Mouse (Mus musculus) stomach, embryonic 14.5 days (tissue): ENCODE data around the gene Kcnh2. TPM values are rescaled to one million over a fixed set of nuclear protein-coding genes. Genes with fewer than 3 reads are reported as not detected.

ENCODE experiments used
- ATAC-seq: fragments of 200-750 bp; cut with Nextera tagmentation; 2 replicates; pipeline ENCODE4 v1.8.0; 2017; ENCODE audit warnings: low read depth, moderate TSS enrichment; ENCODE audit not compliant: insufficient number of reproducible peaks, insufficient read depth, low FRiP score
- H3K27ac ChIP-seq: fragments of 300-500 bp; sonication (generic); 2 replicates; pipeline ENCODE4 v1.5.1; 2014; ENCODE audit warnings: mild to moderate bottlenecking, low read length, moderate library complexity, mixed read lengths
- H3K27me3 ChIP-seq: fragments of 300-500 bp; sonication (generic); 2 replicates; pipeline ENCODE4 v1.6.1; 2014; ENCODE audit warnings: low read length, control low read depth, mixed read lengths; ENCODE audit not compliant: control insufficient read depth, insufficient read depth
- H3K36me3 ChIP-seq: fragments of 300-500 bp; sonication (generic); 2 replicates; pipeline ENCODE4 v1.6.1; 2014; ENCODE audit warnings: mild to moderate bottlenecking, control low read depth, low read length, moderate library complexity, mixed read lengths; ENCODE audit not compliant: control insufficient read depth, insufficient read depth
- H3K4me1 ChIP-seq: fragments of 300-500 bp; sonication (generic); 2 replicates; pipeline ENCODE4 v1.6.1; 2014; ENCODE audit warnings: low read length, control low read depth, mixed read lengths; ENCODE audit not compliant: control insufficient read depth, insufficient read depth
- H3K4me2 ChIP-seq: fragments of 300-500 bp; sonication (generic); replicated peaks from 2 replicates; pipeline ENCODE4 v1.6.1; 2014; ENCODE audit warnings: low read depth, low read length, control low read depth
- H3K4me3 ChIP-seq: fragments of 300-500 bp; sonication (generic); 2 replicates; pipeline ENCODE4 v1.5.1; 2014; ENCODE audit warnings: low read depth, low read length, control low read depth
- H3K9ac ChIP-seq: fragments of 300-500 bp; sonication (generic); replicated peaks from 2 replicates; pipeline ENCODE4 v1.6.1; 2014; ENCODE audit warnings: low read depth, mild to moderate bottlenecking, control low read depth, low read length, moderate library complexity, mixed read lengths
- H3K9me3 ChIP-seq: fragments of 300-500 bp; sonication (generic); 2 replicates; pipeline ENCODE4 v1.6.1; 2016; ENCODE audit warnings: low read depth, low read length, control low read depth; ENCODE audit not compliant: control insufficient read depth
- WGBS: fragments of 180-500 bp; shearing (Covaris S2); extraction: QIAGEN DNeasy Blood & Tissue Kit; methylation state at CpG from one replicate; pipeline ENCODE4 v1.1.7; 2014; 5-methylcytosine and 5-hydroxymethylcytosine counted together
- polyA plus RNA-seq: library from polyadenylated mRNA; unstranded; fragments of >200 nt; fragmentation: Nextera tagmentation; extraction: Ambion mirVana; gene quantifications from 2 replicates; pipeline ENCODE4 v1.2.1, GENCODE M21; 2014

The Kcnh2 gene
- polyA plus RNA-seq, 1 experiment from 2014 or later: 9.8 TPM

GRCm38 (mm10) chr5:24280523-24280922, 70.9 kb downstream of the Kcnh2 start:
- no peak overlapping the region for H3K27ac ChIP-seq
- no peak for ATAC-seq
- no peak overlapping the region for H3K4me2 ChIP-seq
- H3K4me3 ChIP-seq: no peak overlapping the region
- H3K36me3 ChIP-seq: no peaks in the 10 kb centered on the region
- no peaks in the 10 kb centered on the region for H3K9me3 ChIP-seq
- H3K4me1 ChIP-seq: no peaks in the 10 kb centered on the region
- no peaks in the 10 kb centered on the region for H3K27me3 ChIP-seq
- H3K9ac ChIP-seq: no peak overlapping the region
- WGBS: 78% methylated on average over 2 of the region's 2 CpGs

- Histone ChIP-seq H3K27me3 (no peaks in the 10 kb centered on the region), H3K9me3 (no peaks in the 10 kb centered on the region), H3K4me3 (no peak overlapping the region), H3K4me2 (no peak overlapping the region), H3K27ac (no peak overlapping the region), H3K9ac (no peak overlapping the region), H3K36me3 (no peaks in the 10 kb centered on the region), H3K4me1 (no peaks in the 10 kb centered on the region)
- no peak for ATAC-seq
- 79% methylated on average over 4 of the region's 4 CpGs for WGBS
These were observed 71.9 kb downstream of the Kcnh2 start for GRCm38 (mm10) chr5:24279527-24279926.

GRCm38 (mm10) chr5:24278206-24278605, 73.2 kb downstream of the Kcnh2 start:
- Histone ChIP-seq H3K27ac (no peak overlapping the region), H3K9me3 (no peaks in the 10 kb centered on the region), H3K4me2 (no peak overlapping the region), H3K9ac (no peak overlapping the region), H3K27me3 (no peaks in the 10 kb centered on the region), H3K36me3 (no peaks in the 10 kb centered on the region), H3K4me3 (no peak overlapping the region), H3K4me1 (no peaks in the 10 kb centered on the region)
- ATAC-seq: no peak
- 80% methylated on average over 10 of the region's 10 CpGs for WGBS

GRCm38 (mm10) chr5:24273683-24274621, 77.5 kb downstream of the Kcnh2 start:
- H3K27ac ChIP-seq: no peak overlapping the region
- no peak overlapping the region for H3K9ac ChIP-seq
- no peaks in the 10 kb centered on the region for H3K27me3 ChIP-seq
- no peak overlapping the region for H3K4me3 ChIP-seq
- H3K36me3 ChIP-seq: no peaks in the 10 kb centered on the region
- no peaks in the 10 kb centered on the region for H3K9me3 ChIP-seq
- no peak overlapping the region for H3K4me2 ChIP-seq
- WGBS: 59% methylated on average over 9 of the region's 9 CpGs
- ATAC-seq: no peak
- no peaks in the 10 kb centered on the region for H3K4me1 ChIP-seq

GRCm38 (mm10) chr5:24270941-24271340, 80.5 kb downstream of the Kcnh2 start:
- H3K27ac ChIP-seq: no peak overlapping the region
- H3K9me3 ChIP-seq: no peaks in the 10 kb centered on the region
- no peaks in the 10 kb centered on the region for H3K27me3 ChIP-seq
- 72% methylated on average over 4 of the region's 4 CpGs for WGBS
- H3K4me1 ChIP-seq: no peaks in the 10 kb centered on the region
- ATAC-seq: no peak
- H3K36me3 ChIP-seq: no peaks in the 10 kb centered on the region
- H3K4me2 ChIP-seq: no peak overlapping the region
- H3K9ac ChIP-seq: no peak overlapping the region
- no peak overlapping the region for H3K4me3 ChIP-seq

Other genes with a start within 250 kb of the Kcnh2 start
- 15.8 and 18.0 TPM in 2 replicates for gene Nupl2, start 186.6 kb downstream of the Kcnh2 start, polyA plus RNA-seq
- 4.6 and 4.9 TPM in 2 replicates for gene Nos3, start 13.2 kb upstream of the Kcnh2 start, polyA plus RNA-seq
- 0.57 and 0.68 TPM in 2 replicates for gene Atg9b, start 40.5 kb upstream of the Kcnh2 start, polyA plus RNA-seq
- 46.2 and 52.5 TPM in 2 replicates for gene Abcb8, start 42.1 kb upstream of the Kcnh2 start, polyA plus RNA-seq
- gene Asic3, start 61.8 kb upstream of the Kcnh2 start, polyA plus RNA-seq: 0.26 TPM in 1 of 2 replicates, not detected in the other
- gene Cdk5, start 71.9 kb upstream of the Kcnh2 start, polyA plus RNA-seq: 46.4 and 47.7 TPM in 2 replicates
- gene Slc4a2, start 72.2 kb upstream of the Kcnh2 start, polyA plus RNA-seq: 30.6 and 32.2 TPM in 2 replicates
- gene Fastk, start 93.7 kb upstream of the Kcnh2 start, polyA plus RNA-seq: 98.5 and 102 TPM in 2 replicates
- gene Tmub1, start 96.2 kb upstream of the Kcnh2 start, polyA plus RNA-seq: 25.5 and 27.6 TPM in 2 replicates
- 25.3 and 25.6 TPM in 2 replicates for gene Agap3, start 100.6 kb upstream of the Kcnh2 start, polyA plus RNA-seq
- not detected in 2 replicates for gene Gbx1, start 175.6 kb upstream of the Kcnh2 start, polyA plus RNA-seq
- 0.22 and 0.34 TPM in 2 replicates for gene Asb10, start 189.4 kb upstream of the Kcnh2 start, polyA plus RNA-seq
- gene 4931409K22Rik, start 205.2 kb upstream of the Kcnh2 start, polyA plus RNA-seq: 0.10 TPM in 2 replicates
- 79.5 and 89.2 TPM in 2 replicates for gene Abcf2, start 225.9 kb upstream of the Kcnh2 start, polyA plus RNA-seq
- 11.3 and 13.4 TPM in 2 replicates for gene Chpf2, start 235.1 kb upstream of the Kcnh2 start, polyA plus RNA-seq